Mouse (Mus musculus) ES-Bruce4 (cell line): Measurements from ENCODE around the gene Farsa. TPM values are rescaled to one million over a fixed set of nuclear protein-coding genes. Genes with fewer than 3 reads are reported as not detected.
A peak's percentile ranks its signal among the peaks of the same experiment; 100 is the strongest.
"Not testable (repeated sequence)": the region's sequence is repeated elsewhere in the genome, so short reads cannot be mapped to it uniquely, and the experiment has no call there.

Source experiments
- H3K27ac ChIP-seq: 2 replicates; pipeline ENCODE4 v1.5.1; 2012; ENCODE audit warnings: low read length, inconsistent platforms; ENCODE audit not compliant: insufficient read depth
- H3K27me3 ChIP-seq: 2 replicates; pipeline ENCODE4 v1.6.1; 2012; ENCODE audit warnings: mild to moderate bottlenecking, low read length, inconsistent platforms; ENCODE audit not compliant: control insufficient read depth, poor library complexity, insufficient read depth, severe bottlenecking
- H3K36me3 ChIP-seq: 2 replicates; pipeline ENCODE4 v1.6.1; 2012; ENCODE audit warnings: inconsistent platforms, mild to moderate bottlenecking, low read length, moderate library complexity; ENCODE audit not compliant: control insufficient read depth, poor library complexity, insufficient read depth, severe bottlenecking
- H3K4me1 ChIP-seq: one replicate; pipeline ENCODE4 v1.8.1; 2011; ENCODE audit warnings: low read length; ENCODE audit not compliant: control insufficient read depth, insufficient read depth
- H3K4me3 ChIP-seq: 2 replicates; pipeline ENCODE4 v1.5.1; 2011; ENCODE audit warnings: low read depth, mild to moderate bottlenecking, low read length
- H3K9ac ChIP-seq: 2 replicates; pipeline ENCODE4 v1.6.1; 2012; ENCODE audit warnings: low read depth, mild to moderate bottlenecking, inconsistent platforms; ENCODE audit not compliant: poor library complexity, severe bottlenecking
- H3K9me3 ChIP-seq: replicated peaks from 2 replicates; pipeline ENCODE4 v1.6.1; 2012; ENCODE audit warnings: mild to moderate bottlenecking, low read length, inconsistent platforms; ENCODE audit not compliant: control insufficient read depth, poor library complexity, insufficient read depth, severe bottlenecking
- CTCF ChIP-seq: IDR thresholded peaks from one replicate; pipeline ENCODE4 v1.8.1; 2011; ENCODE audit warnings: low read depth, low read length
- EP300 ChIP-seq: IDR thresholded peaks from 2 replicates; pipeline ENCODE4 v1.6.1; 2011; ENCODE audit warnings: low read depth, low read length; ENCODE audit not compliant: insufficient read depth
- POLR2A ChIP-seq: IDR thresholded peaks from one replicate; pipeline ENCODE4 v1.8.1; 2011; ENCODE audit warnings: low read length; ENCODE audit not compliant: insufficient read depth
- polyA plus RNA-seq: library from polyadenylated mRNA; stranded (reverse); fragments of >200 nt; gene quantifications from 2 replicates; pipeline ENCODE4 v1.2.4, GENCODE M21; 2011; ENCODE audit warnings: low read depth; ENCODE audit not compliant: missing spikeins, insufficient read depth, insufficient read length

Gene Farsa
- polyA plus RNA-seq, 1 experiment: 50.8 TPM

GRCm38 (mm10) chr8:84904351-84904750 is 47.6 kb downstream of the Farsa start:
- H3K9ac ChIP-seq: peak overlapping the region; percentile 85
- H3K27me3 ChIP-seq: no peaks in the 10 kb centered on the region

GRCm38 (mm10) chr8:84907037-84907436 is 50.2 kb downstream of the Farsa start:
- TF ChIP-seq POLR2A (no peak), CTCF (no peak), EP300 (no peak)
- Histone ChIP-seq H3K4me1 (peaks cover 8% of the 10 kb centered on the region), H3K27me3 (no peaks in the 10 kb centered on the region), H3K36me3 (peaks cover 8% of the 10 kb centered on the region; the same call in 1 of the 2 replicates), H3K9me3 (no peaks in the 10 kb centered on the region), H3K9ac (no peak overlapping the region), H3K4me3 (no peak overlapping the region), H3K27ac (no peak overlapping the region)

More at GRCm38 (mm10) chr8:84904351-84904750, 47.6 kb downstream of the Farsa start:
- Histone ChIP-seq H3K9me3 (no peaks in the 10 kb centered on the region), H3K36me3 (no peaks in the 10 kb centered on the region), H3K4me1 (peaks cover 11% of the 10 kb centered on the region), H3K4me3 (0 out of 2 replicates have a peak overlapping the region, but pooled peaks have one; percentile 24), H3K27ac (peak overlapping the region; percentile 76)
- TF ChIP-seq CTCF (no peak), EP300 (no peak), POLR2A (no peak)

- TF ChIP-seq CTCF (no peak), EP300 (no peak), POLR2A (no peak)
- Histone ChIP-seq H3K9me3 (no peaks in the 10 kb centered on the region), H3K4me1 (peaks cover 7% of the 10 kb centered on the region), H3K36me3 (peaks cover 8% of the 10 kb centered on the region; the same call in 1 of the 2 replicates), H3K27ac (no peak overlapping the region; the same call in 1 of the 2 replicates), H3K4me3 (no peak overlapping the region), H3K27me3 (no peaks in the 10 kb centered on the region), H3K9ac (0 out of 2 replicates have a peak overlapping the region, but pooled peaks have one; percentile 10)
Measured at GRCm38 (mm10) chr8:84907493-84907892, 50.7 kb downstream of the Farsa start.

- H3K4me1 ChIP-seq, H3K27me3 ChIP-seq, H3K9me3 ChIP-seq, H3K36me3 ChIP-seq: not testable (repeated sequence)
- Histone ChIP-seq H3K9ac (peak overlapping the region; percentile 54), H3K27ac (peak overlapping the region; percentile 58), H3K4me3 (0 out of 2 replicates have a peak overlapping the region, but pooled peaks have one; percentile 40)
Measured at GRCm38 (mm10) chr8:84907979-84908378, 51.2 kb downstream of the Farsa start.

GRCm38 (mm10) chr8:84908421-84909161 is 51.8 kb downstream of the Farsa start, which contains the start of gene Dnase2a:
TSS of gene Dnase2a (plus strand) at chr8:84908560.
- no peaks in the 10 kb centered on the region for H3K9me3 ChIP-seq
- H3K36me3 ChIP-seq: peaks cover 8% of the 10 kb centered on the region; the same call in 1 of the 2 replicates
- peaks cover 7% of the 10 kb centered on the region for H3K4me1 ChIP-seq
- peak within 1 kb of the TSS; percentile 91 for H3K9ac ChIP-seq
- no peaks in the 10 kb centered on the region for H3K27me3 ChIP-seq
- peak within 1 kb of the TSS; percentile 76 for H3K4me3 ChIP-seq
- TF ChIP-seq POLR2A (peak; percentile 54), CTCF (no peak), EP300 (peak; percentile 30; the same call in 1 of the 2 replicates)
- peak within 1 kb of the TSS; percentile 58 for H3K27ac ChIP-seq

GRCm38 (mm10) chr8:84909162-84909767 is 52.5 kb downstream of the Farsa start:
- TF ChIP-seq CTCF: no peak
- TF ChIP-seq EP300: no peak
- TF ChIP-seq POLR2A: no peak
- H3K9ac ChIP-seq: peak overlapping the region; percentile 91
- H3K9me3 ChIP-seq: peaks cover 2% of the 10 kb centered on the region; the same call in 1 of the 2 replicates
- no peaks in the 10 kb centered on the region for H3K27me3 ChIP-seq
- peaks cover 10% of the 10 kb centered on the region for H3K36me3 ChIP-seq
- H3K4me3 ChIP-seq: peak overlapping the region; percentile 76
- H3K4me1 ChIP-seq: peaks cover 5% of the 10 kb centered on the region
- H3K27ac ChIP-seq: no peak overlapping the region
